Mouse (Mus musculus) liver, embryonic 14.5 days (tissue): ENCODE data around the gene Nhsl2.

Experiments
- CTCF ChIP-seq: IDR thresholded peaks from 2 replicates; pipeline ENCODE4 v1.5.1; 2016; ENCODE audit warnings: antibody characterized with exemption, low read depth, control low read depth
- EP300 ChIP-seq: IDR thresholded peaks from 2 replicates; pipeline ENCODE4 v1.6.1; 2016; ENCODE audit warnings: antibody characterized with exemption, low read depth

- TF ChIP-seq CTCF (no peak), EP300 (no peak)
These were observed 221.6 kb downstream of the Nhsl2 start, which contains the start of gene Rtl5 for GRCm38 (mm10) chrX:102070591-102071471.
